Mouse (Mus musculus): ENCODE results near the gene Rcn1.

The Rcn1 gene

GRCm38 (mm10) chr2:105399085-105399891 is at the start of gene Rcn1:
TSS of gene Rcn1 (minus strand) at chr2:105399319.
- WGBS: 2% methylated on average over 56 of the region's 57 CpGs

GRCm38 (mm10) chr2:105444072-105444471 is 45.0 kb upstream of the Rcn1 start:
- WGBS: 45% methylated on average over 3 of the region's 3 CpGs

- WGBS: 61% methylated on average over 4 of the region's 4 CpGs
These were observed 39.9 kb upstream of the Rcn1 start for GRCm38 (mm10) chr2:105439022-105439421.

GRCm38 (mm10) chr2:105438525-105438924 is 39.4 kb upstream of the Rcn1 start:
- WGBS: 86% methylated on average over 2 of the region's 2 CpGs

GRCm38 (mm10) chr2:105432927-105433326 is 33.8 kb upstream of the Rcn1 start:
- WGBS: 15% methylated on average over 10 of the region's 10 CpGs

- 73% methylated on average over 5 of the region's 5 CpGs for WGBS
These were observed 31.3 kb upstream of the Rcn1 start for GRCm38 (mm10) chr2:105430373-105430772.

- 80% methylated on average over 6 of the region's 6 CpGs for WGBS
These were observed 30.8 kb upstream of the Rcn1 start for GRCm38 (mm10) chr2:105429899-105430298.

- WGBS: 26% methylated on average over 6 of the region's 6 CpGs
These were observed 29.3 kb upstream of the Rcn1 start for GRCm38 (mm10) chr2:105428467-105428866.

- WGBS: 4% methylated on average over 12 of the region's 12 CpGs
These were observed 28.9 kb upstream of the Rcn1 start for GRCm38 (mm10) chr2:105428029-105428428.

GRCm38 (mm10) chr2:105427447-105427846 is 28.3 kb upstream of the Rcn1 start:
- WGBS: 81% methylated on average over 8 of the region's 8 CpGs

GRCm38 (mm10) chr2:105418629-105419227 is 19.6 kb upstream of the Rcn1 start:
- 94% methylated on average over 12 of the region's 12 CpGs for WGBS

- 83% methylated on average over 5 of the region's 5 CpGs for WGBS
These were observed 18.5 kb upstream of the Rcn1 start for GRCm38 (mm10) chr2:105417663-105418062.

GRCm38 (mm10) chr2:105416660-105417348 is 17.7 kb upstream of the Rcn1 start:
- 32% methylated on average over 8 of the region's 8 CpGs for WGBS

GRCm38 (mm10) chr2:105416046-105416659 is 17.0 kb upstream of the Rcn1 start:
- 36% methylated on average over 7 of the region's 7 CpGs for WGBS

GRCm38 (mm10) chr2:105414309-105414708 is 15.2 kb upstream of the Rcn1 start:
- WGBS: 88% methylated on average over 2 of the region's 2 CpGs

- 100% methylated on average over 1 of the region's 1 CpGs for WGBS
These were observed 10.1 kb upstream of the Rcn1 start for GRCm38 (mm10) chr2:105409253-105409652.

- WGBS: 55% methylated on average over 4 of the region's 4 CpGs
These were observed 9.4 kb upstream of the Rcn1 start for GRCm38 (mm10) chr2:105408511-105408910.

GRCm38 (mm10) chr2:105402180-105402579 is 3.1 kb upstream of the Rcn1 start:
- WGBS: 88% methylated on average over 2 of the region's 2 CpGs

GRCm38 (mm10) chr2:105400558-105400957 is 1.4 kb upstream of the Rcn1 start:
- 94% methylated on average over 4 of the region's 4 CpGs for WGBS

GRCm38 (mm10) chr2:105398636-105399084 is 459 bp downstream of the Rcn1 start:
- 2% methylated on average over 31 of the region's 31 CpGs for WGBS

GRCm38 (mm10) chr2:105397446-105398211 is 1.5 kb downstream of the Rcn1 start:
- 70% methylated on average over 5 of the region's 5 CpGs for WGBS

All from cerebral cortex, adult 2 months (tissue).